Mouse (Mus musculus) limb, embryonic 11.5 days (tissue): ENCODE measurements around the gene H2al1e. TPM values are rescaled to one million over a fixed set of nuclear protein-coding genes. Genes with fewer than 3 reads are reported as not detected.

Source experiments
- ATAC-seq: fragments of 200-750 bp; cut with Nextera tagmentation; 2 replicates; pipeline ENCODE4 v1.8.0; 2017; ENCODE audit warnings: low read depth; ENCODE audit not compliant: insufficient number of reproducible peaks, low FRiP score, low TSS enrichment
- DNase-seq: peaks from one replicate; pipeline ENCODE4 v3.0.0-alpha.2; 2015; ENCODE audit warnings: low spot score
- H3K27ac ChIP-seq: fragments of 300-500 bp; sonication (generic); replicated peaks from 2 replicates; pipeline ENCODE4 v1.5.1; 2014; ENCODE audit warnings: low read depth, mild to moderate bottlenecking, low read length
- H3K27me3 ChIP-seq: fragments of 300-500 bp; sonication (generic); 2 replicates; pipeline ENCODE4 v1.6.1; 2014; ENCODE audit warnings: mild to moderate bottlenecking, low read length, mixed read lengths; ENCODE audit not compliant: control insufficient read depth, insufficient read depth
- H3K36me3 ChIP-seq: fragments of 300-500 bp; sonication (generic); 2 replicates; pipeline ENCODE4 v1.6.1; 2014; ENCODE audit warnings: mild to moderate bottlenecking, low read length, moderate library complexity, mixed read lengths; ENCODE audit not compliant: control insufficient read depth, insufficient read depth
- H3K4me1 ChIP-seq: fragments of 300-500 bp; sonication (generic); 2 replicates; pipeline ENCODE4 v1.6.1; 2014; ENCODE audit warnings: low read length, mixed read lengths; ENCODE audit not compliant: control insufficient read depth, insufficient read depth
- H3K4me2 ChIP-seq: fragments of 300-500 bp; sonication (generic); 2 replicates; pipeline ENCODE4 v1.6.1; 2014; ENCODE audit warnings: low read depth, mild to moderate bottlenecking, moderate library complexity; ENCODE audit not compliant: severe bottlenecking
- H3K4me3 ChIP-seq: fragments of 300-500 bp; sonication (generic); 2 replicates; pipeline ENCODE4 v1.5.1; 2014; ENCODE audit warnings: low read depth, low read length
- H3K9ac ChIP-seq: fragments of 300-500 bp; sonication (generic); 2 replicates; pipeline ENCODE4 v1.6.1; 2014; ENCODE audit warnings: mild to moderate bottlenecking, low read length
- H3K9me3 ChIP-seq: fragments of 300-500 bp; sonication (generic); 2 replicates; pipeline ENCODE4 v1.6.1; 2016; ENCODE audit warnings: low read length; ENCODE audit not compliant: control insufficient read depth
- WGBS: fragments of 180-500 bp; shearing (Covaris S2); extraction: QIAGEN DNeasy Blood & Tissue Kit; methylation state at CpG from one replicate; pipeline ENCODE4 v1.1.7; 2014; 5-methylcytosine and 5-hydroxymethylcytosine counted together
- polyA plus RNA-seq: library from polyadenylated mRNA; unstranded; fragments of >200 nt; fragmentation: Nextera tagmentation; extraction: Ambion mirVana; gene quantifications from 2 replicates; pipeline ENCODE4 v1.2.1, GENCODE M21; 2014

Gene H2al1e
- polyA plus RNA-seq, 1 experiment from 2014 or later: not detected

DNA sequence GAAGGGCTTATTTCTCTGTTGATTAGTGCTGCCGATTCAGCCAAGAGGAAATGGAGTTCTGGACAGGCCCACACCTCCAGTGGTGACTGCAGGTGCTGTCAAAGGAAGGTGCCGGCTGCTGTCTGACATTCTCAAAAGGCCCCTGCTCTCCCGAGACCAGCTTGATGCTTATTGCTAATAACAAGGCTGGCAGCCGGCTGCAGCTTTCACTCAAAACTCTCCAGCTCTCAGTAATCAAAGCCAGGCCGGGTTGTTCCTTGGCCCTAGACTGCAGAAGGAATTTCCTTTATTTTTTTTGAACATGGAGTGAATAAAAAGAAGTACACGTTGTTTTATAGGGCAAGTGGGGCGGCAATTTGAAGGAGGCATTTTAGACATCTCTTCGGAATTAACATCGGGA, 34.0 kb downstream of the H2al1e start:
- peak; percentile 66 for DNase-seq
- no peaks in the 10 kb centered on the region for H3K36me3 ChIP-seq
- H3K9me3 ChIP-seq: no peaks in the 10 kb centered on the region
- WGBS: 37% methylated on average over 9 of the region's 9 CpGs
- no peak overlapping the region for H3K9ac ChIP-seq
- 0 out of 2 replicates have a peak, but pooled peaks have one; percentile 47 for ATAC-seq
- H3K4me3 ChIP-seq: no peak overlapping the region
- H3K27ac ChIP-seq: 0 out of 2 replicates have a peak overlapping the region, but pooled peaks have one; percentile 42
- no peaks in the 10 kb centered on the region for H3K27me3 ChIP-seq
- H3K4me2 ChIP-seq: no peak overlapping the region; the same call in 1 of the 2 replicates
- 0 out of 2 replicates have a peak, but pooled peaks cover 2% of the 10 kb centered on the region for H3K4me1 ChIP-seq

DNA sequence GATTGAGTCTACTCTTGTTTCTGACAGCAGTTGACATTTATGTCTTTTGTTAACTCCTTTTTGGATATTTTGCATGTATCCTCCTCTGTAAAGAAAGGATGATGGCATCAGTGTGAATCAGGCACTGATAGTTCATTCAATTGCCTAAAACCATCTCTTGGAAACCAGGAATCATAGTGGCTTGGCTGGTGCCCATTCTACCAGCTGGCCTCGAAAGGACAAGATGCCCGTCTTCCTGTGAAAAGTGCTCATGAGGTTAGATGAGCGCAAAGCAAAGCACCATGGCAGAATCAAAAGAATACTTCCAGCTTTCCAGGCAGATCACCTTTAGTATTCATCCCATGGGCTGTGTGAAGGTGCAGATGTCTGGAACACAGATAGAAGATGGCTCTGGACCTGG, 35.0 kb downstream of the H2al1e start:
- no peaks in the 10 kb centered on the region for H3K36me3 ChIP-seq
- no peak overlapping the region for H3K4me2 ChIP-seq
- WGBS: 94% methylated on average over 3 of the region's 3 CpGs
- H3K9me3 ChIP-seq: no peaks in the 10 kb centered on the region
- no peak overlapping the region for H3K4me3 ChIP-seq
- H3K27ac ChIP-seq: no peak overlapping the region
- ATAC-seq: no peak
- H3K27me3 ChIP-seq: no peaks in the 10 kb centered on the region
- no peak for DNase-seq
- no peak overlapping the region for H3K9ac ChIP-seq
- H3K4me1 ChIP-seq: 0 out of 2 replicates have a peak, but pooled peaks cover 2% of the 10 kb centered on the region

DNA sequence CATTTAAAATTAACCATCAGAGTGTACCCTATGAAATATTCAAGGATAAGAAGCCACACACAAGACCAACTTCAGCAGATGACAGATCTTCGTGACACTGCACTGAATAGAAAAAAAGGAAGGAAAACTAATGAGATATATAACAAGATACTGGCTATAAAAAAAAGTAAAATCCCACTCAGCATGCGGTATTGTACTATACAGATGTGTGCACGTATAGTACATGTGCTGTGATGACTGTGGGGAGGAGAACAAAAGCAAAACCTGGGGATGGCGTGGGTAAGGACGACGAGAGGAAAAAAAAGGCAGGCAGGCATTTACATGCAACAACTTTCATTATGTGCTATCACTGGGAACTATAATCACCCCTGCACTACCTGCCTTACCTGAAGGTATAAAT, 49.1 kb downstream of the H2al1e start:
- no peak overlapping the region for H3K9ac ChIP-seq
- H3K27ac ChIP-seq: no peak overlapping the region
- no peaks in the 10 kb centered on the region for H3K36me3 ChIP-seq
- H3K4me2 ChIP-seq: no peak overlapping the region
- H3K4me1 ChIP-seq: 0 out of 2 replicates have a peak, but pooled peaks cover 5% of the 10 kb centered on the region
- no peak for DNase-seq
- no peak overlapping the region for H3K4me3 ChIP-seq
- H3K27me3 ChIP-seq: 0 out of 2 replicates have a peak, but pooled peaks cover 5% of the 10 kb centered on the region
- ATAC-seq: no peak
- H3K9me3 ChIP-seq: no peaks in the 10 kb centered on the region
- WGBS: 78% methylated on average over 6 of the region's 6 CpGs

DNA sequence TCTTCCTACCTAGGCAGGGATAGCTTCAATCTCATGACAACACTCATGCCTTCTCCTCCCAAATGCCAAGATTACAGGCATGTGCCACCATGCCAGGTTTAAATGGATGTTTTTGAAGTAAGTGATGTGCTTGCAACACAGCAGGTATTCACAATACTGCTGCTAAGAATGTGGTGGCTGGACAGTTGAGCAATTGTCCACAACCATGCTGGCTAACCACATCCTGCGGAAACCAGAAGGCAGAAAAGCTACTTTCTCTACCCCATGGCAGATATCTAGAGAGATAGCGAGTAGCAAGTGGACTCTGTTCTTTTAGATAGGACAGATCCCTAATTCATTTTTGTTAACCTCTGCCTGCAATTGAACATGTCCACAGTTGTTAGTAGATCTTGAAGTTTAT, 49.5 kb downstream of the H2al1e start:
- Histone ChIP-seq H3K36me3 (no peaks in the 10 kb centered on the region), H3K4me2 (no peak overlapping the region), H3K4me3 (no peak overlapping the region), H3K27me3 (0 out of 2 replicates have a peak, but pooled peaks cover under 1% of the 10 kb centered on the region), H3K4me1 (0 out of 2 replicates have a peak, but pooled peaks cover 5% of the 10 kb centered on the region), H3K9ac (no peak overlapping the region), H3K9me3 (no peaks in the 10 kb centered on the region), H3K27ac (no peak overlapping the region)
- DNase-seq (no peak), ATAC-seq (no peak)
- 87% methylated on average over 2 of the region's 2 CpGs for WGBS

Other genes with a start within 250 kb of the H2al1e start
- not detected in 2 replicates for gene H2al1a, start 12.7 kb upstream of the H2al1e start, polyA plus RNA-seq
- not detected in 2 replicates for gene H2al1b, start 9.5 kb upstream of the H2al1e start, polyA plus RNA-seq
- gene H2al1c, start 6.3 kb upstream of the H2al1e start, polyA plus RNA-seq: not detected in 2 replicates
- gene H2al1d, start 3.1 kb upstream of the H2al1e start, polyA plus RNA-seq: not detected in 2 replicates
- not detected in 2 replicates for gene H2al1f, start 3.2 kb downstream of the H2al1e start, polyA plus RNA-seq
- gene H2al1g, start 6.3 kb downstream of the H2al1e start, polyA plus RNA-seq: not detected in 2 replicates
- not detected in 2 replicates for gene H2al1h, start 9.6 kb downstream of the H2al1e start, polyA plus RNA-seq
- gene H2al1i, start 12.7 kb downstream of the H2al1e start, polyA plus RNA-seq: not detected in 2 replicates
- not detected in 2 replicates for gene H2al1j, start 15.9 kb downstream of the H2al1e start, polyA plus RNA-seq